Mouse (Mus musculus) layer of hippocampus, postnatal 36 days (tissue): ENCODE measurements around the gene Atp2a2. TPM values are rescaled to one million over a fixed set of nuclear protein-coding genes. Genes with fewer than 3 reads are reported as not detected.

Experiments used
- DNase-seq, 2 experiments: peaks; one replicate each; pipeline ENCODE4 v3.0.0; 2022
- total RNA-seq, 2 experiments: library from RNA; stranded (reverse); gene quantifications; 2 replicates each; pipeline ENCODE4 v1.2.3; 2021

The Atp2a2 gene
- total RNA-seq = 100 to 1,000 TPM; 639 to 686 TPM

GRCm38 (mm10) chr5:122502077-122502941, at the start of gene Atp2a2:
Atp2a2 (minus strand) TSS chr5:122502225.
- peak; percentile 91 to 94 for DNase-seq

- DNase-seq = no peak
Measured at GRCm38 (mm10) chr5:122550460-122550859, 48.4 kb upstream of the Atp2a2 start.

- DNase-seq = no peak
Measured at GRCm38 (mm10) chr5:122548671-122549070, 46.6 kb upstream of the Atp2a2 start.

GRCm38 (mm10) chr5:122547810-122548209, 45.8 kb upstream of the Atp2a2 start:
- DNase-seq = no peak

GRCm38 (mm10) chr5:122547251-122547714, 45.3 kb upstream of the Atp2a2 start:
- DNase-seq = no peak

- DNase-seq = no peak
Measured at GRCm38 (mm10) chr5:122543392-122543791, 41.4 kb upstream of the Atp2a2 start.

GRCm38 (mm10) chr5:122541871-122542270, 39.8 kb upstream of the Atp2a2 start:
- DNase-seq = no peak

- no peak for DNase-seq
Measured at GRCm38 (mm10) chr5:122538077-122538476, 36.1 kb upstream of the Atp2a2 start.

- DNase-seq = no peak
Measured at GRCm38 (mm10) chr5:122537654-122538053, 35.6 kb upstream of the Atp2a2 start.

GRCm38 (mm10) chr5:122533884-122534283, 31.9 kb upstream of the Atp2a2 start:
- no peak for DNase-seq

- no peak for DNase-seq
Measured at GRCm38 (mm10) chr5:122529913-122530604, 28.0 kb upstream of the Atp2a2 start.

- peak in 1 of 2 experiments; percentile 28 for DNase-seq
Measured at GRCm38 (mm10) chr5:122529316-122529715, 27.3 kb upstream of the Atp2a2 start.

GRCm38 (mm10) chr5:122528591-122528990, 26.6 kb upstream of the Atp2a2 start:
- no peak for DNase-seq

GRCm38 (mm10) chr5:122527761-122528160, 25.7 kb upstream of the Atp2a2 start:
- no peak for DNase-seq

- DNase-seq = no peak
Measured at GRCm38 (mm10) chr5:122526878-122527730, 25.1 kb upstream of the Atp2a2 start.

GRCm38 (mm10) chr5:122526405-122526804, 24.4 kb upstream of the Atp2a2 start:
- peak; percentile 33 to 50 for DNase-seq

GRCm38 (mm10) chr5:122525238-122525931, 23.4 kb upstream of the Atp2a2 start:
- DNase-seq = no peak

- no peak for DNase-seq
Measured at GRCm38 (mm10) chr5:122524854-122525237, 22.8 kb upstream of the Atp2a2 start.

- no peak for DNase-seq
Measured at GRCm38 (mm10) chr5:122524244-122524643, 22.2 kb upstream of the Atp2a2 start.

- no peak for DNase-seq
Measured at GRCm38 (mm10) chr5:122521130-122521473, 19.1 kb upstream of the Atp2a2 start.

- no peak for DNase-seq
Measured at GRCm38 (mm10) chr5:122520254-122521129, 18.5 kb upstream of the Atp2a2 start.
